Mouse (Mus musculus): ENCODE results near the gene Celf3.

Celf3 gene

DNA sequence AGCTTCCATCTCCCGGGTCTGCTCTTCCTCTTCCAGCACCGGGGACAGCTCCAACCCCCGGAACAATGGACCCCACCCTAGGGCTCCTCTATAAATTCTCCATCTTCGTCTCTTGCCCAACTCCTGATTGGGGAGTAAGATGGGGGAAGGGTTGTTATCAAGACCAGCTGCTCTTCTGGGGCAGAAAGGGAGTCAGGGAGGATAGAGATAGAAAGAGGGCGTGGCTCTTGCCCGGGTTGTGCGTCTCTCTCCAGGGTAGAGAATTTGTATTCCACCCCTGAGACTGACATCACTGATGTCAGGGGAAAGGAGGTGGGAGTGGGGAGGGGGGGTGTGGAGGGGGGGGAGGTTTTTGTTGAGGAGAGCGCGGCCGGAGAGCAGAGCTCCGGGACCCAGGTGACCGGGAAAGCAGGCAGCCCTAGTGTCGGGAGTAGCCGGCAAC is at the start of gene Celf3:
Gene Celf3 (plus strand): TSS at position 315 of the 442 bp plus-strand sequence.
- peak; percentile 91 for DNase-seq

DNA sequence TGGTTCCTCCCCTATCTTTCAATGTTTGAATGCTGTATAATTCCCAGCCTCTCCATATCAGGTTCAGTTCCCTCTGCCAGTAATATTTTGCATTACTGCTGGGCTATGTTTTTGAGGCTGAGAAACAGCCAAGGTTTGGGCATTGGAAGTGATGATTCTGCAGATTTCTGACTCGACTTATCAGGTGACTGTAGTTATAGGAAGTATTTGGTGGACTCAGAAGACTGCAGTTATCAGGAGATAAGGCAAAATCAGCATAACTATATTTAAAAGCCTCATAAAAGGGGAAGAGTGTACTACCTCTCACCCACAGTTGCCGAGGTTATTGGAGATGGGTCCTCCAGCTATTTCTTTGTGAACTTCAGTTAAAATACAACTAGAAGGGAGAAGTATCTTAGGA is 47.1 kb upstream of the Celf3 start:
- no peak for DNase-seq

GRCm38 (mm10) chr3:94434305-94434704 is 43.8 kb upstream of the Celf3 start:
- DNase-seq = no peak

DNA sequence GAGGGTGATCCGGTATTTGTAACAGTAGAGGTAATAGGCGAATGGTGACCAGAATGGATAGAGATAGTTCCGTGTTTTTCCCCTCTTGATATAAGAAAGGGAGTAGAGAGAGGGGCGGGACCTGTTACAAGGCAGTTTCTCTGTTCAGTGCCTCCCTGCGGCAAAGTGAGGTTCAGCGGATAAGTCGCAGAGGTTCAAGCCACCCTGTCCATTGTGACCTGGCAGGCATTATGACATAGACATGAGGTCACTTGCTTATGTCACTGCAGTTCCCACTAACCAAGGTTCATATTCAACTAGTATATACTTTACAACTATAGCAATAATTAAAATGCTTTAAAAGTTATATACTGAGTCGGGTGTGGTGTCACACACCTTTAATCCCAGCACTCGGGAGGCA is 41.7 kb upstream of the Celf3 start:
- no peak for DNase-seq

DNA sequence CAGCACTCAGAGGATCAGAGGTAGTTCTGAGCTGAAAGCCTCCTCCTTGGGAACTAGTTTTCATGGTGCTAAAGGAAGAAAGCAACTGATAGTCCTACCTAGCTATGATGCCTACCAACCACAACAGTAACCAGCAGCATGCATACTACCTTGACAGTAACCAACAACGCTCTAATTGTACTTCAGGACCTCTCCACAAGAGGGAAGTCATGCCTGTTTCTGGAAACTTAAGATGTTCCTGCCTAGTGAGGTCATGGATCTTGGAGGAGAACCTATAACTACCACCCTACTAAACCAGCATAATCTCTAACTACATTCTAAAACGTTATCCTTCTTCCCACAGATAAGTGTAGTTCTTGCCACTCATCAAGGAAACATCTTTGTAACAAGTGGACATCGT is 36.9 kb upstream of the Celf3 start:
- no peak for DNase-seq

DNA sequence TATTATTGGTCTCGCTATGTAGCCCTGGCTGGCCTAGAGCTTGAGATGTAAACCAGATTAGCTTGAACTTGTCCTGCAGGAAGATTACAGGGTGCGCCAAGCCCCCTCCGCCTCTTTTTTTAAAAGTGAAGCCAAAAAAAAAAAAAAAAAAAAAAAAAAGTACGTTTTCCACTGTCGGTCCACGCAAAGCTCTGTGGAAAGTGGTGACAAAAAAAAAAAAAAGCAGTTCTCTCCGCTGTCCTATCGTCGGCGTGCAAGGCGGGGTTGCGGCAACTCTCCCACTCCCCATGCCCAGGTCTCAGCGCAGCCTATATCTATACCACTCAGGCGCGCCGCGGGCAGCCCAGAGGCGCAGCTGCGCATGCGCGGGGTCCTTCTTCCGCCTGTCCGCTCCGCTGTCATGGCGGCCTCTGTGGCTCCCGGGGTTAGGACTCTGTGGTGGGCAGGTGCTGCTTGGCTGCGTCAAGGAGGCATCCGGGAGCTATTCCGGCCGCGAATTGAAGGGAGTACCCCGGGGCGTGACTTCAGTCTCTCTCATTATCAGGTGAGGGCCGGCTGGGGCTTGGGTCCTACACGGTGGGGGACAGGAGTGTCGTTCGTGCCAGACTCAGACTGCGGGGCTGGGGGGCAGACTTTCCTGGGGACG is 35.0 kb upstream of the Celf3 start, which contains the start of gene Mrpl9:
Gene Mrpl9 (plus strand): TSS at position 368 of the 646 bp plus-strand sequence.
- DNase-seq = peak; percentile 93

DNA sequence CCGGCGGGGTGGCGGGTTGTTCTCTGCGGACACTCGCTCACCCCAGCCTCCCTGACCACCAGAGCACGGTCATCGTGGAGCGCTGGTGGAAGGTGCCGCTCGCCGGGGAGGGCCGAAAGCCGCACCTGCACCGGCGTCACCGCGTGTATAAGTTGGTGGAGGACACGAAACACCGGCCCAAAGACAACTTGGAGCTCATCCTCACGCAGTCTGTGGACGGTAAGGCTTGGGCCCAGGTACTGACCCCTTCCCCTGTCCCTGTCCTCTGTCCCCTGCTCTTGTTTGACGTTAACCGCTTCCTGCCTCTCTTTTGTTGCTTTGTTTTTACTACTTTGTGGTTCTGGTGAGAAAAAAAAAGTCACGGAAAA is 34.5 kb upstream of the Celf3 start, which contains the start of gene Oaz3:
Gene Oaz3 (minus strand): TSS at position 319 of the 368 bp plus-strand sequence.
- DNase-seq = no peak

- DNase-seq = no peak
These were observed 28.7 kb upstream of the Celf3 start for GRCm38 (mm10) chr3:94449377-94449776.

DNA sequence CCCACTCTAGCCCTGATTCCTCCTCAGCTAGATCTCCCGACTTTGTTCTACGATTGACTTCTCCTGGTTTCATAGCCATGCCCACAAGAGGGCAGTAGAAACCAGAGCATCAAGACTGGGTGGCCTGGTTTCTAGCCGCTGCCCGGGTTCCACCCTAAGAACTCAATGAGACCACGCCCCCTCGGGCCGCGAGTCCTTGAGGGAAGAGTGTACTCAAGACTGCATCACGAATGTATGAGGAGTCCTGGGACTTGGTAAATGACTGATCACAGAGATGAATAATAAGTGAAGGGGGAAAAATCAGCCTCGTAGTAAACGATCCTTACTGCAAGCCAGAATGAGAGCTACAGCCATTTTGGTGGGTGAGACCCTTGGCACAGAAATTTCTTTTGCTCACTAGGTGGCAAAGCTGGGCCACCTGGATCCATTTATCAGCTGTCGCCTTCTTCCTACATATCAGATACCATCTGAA is 21.5 kb upstream of the Celf3 start:
- peak; percentile 87 for DNase-seq

DNA sequence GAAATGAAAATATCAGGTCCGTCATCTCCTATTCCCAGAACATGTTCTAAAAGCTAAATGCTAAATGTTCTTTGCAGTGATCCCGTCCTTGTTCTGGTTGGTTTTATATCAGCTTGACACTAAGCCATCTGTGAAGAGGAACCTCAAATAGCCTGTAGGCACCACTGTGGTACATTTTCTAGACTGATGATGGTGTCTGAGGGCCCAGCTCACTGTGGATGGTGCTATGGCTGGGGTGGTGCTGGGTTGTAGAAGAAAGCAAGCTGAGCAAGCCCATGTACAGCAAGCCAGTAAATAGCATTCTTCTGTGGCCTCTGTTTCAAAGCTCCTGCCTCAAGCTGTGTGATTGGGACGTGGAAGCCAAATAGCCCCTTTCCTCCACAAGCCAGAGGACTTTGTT is 21.0 kb upstream of the Celf3 start:
- no peak for DNase-seq

DNA sequence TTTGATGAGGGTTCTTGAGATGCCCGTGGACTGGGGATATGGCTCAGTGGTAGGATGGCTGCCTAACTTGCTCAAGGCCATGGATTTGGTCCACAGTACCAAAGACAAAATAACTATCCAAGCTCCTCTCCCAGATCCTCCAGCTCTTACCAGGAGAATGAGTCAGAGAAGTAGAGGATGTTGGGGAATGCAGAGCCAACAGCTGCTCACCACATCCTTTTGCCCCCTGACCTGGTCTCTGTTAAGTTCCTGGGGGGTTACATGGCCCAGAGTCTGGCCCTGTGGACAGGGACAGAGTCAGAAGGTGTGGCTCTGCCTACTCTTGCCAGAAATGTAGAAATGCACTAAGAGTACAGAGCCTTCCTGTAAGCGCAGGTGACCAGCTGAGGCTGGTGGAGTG is 18.3 kb upstream of the Celf3 start:
- DNase-seq = no peak

DNA sequence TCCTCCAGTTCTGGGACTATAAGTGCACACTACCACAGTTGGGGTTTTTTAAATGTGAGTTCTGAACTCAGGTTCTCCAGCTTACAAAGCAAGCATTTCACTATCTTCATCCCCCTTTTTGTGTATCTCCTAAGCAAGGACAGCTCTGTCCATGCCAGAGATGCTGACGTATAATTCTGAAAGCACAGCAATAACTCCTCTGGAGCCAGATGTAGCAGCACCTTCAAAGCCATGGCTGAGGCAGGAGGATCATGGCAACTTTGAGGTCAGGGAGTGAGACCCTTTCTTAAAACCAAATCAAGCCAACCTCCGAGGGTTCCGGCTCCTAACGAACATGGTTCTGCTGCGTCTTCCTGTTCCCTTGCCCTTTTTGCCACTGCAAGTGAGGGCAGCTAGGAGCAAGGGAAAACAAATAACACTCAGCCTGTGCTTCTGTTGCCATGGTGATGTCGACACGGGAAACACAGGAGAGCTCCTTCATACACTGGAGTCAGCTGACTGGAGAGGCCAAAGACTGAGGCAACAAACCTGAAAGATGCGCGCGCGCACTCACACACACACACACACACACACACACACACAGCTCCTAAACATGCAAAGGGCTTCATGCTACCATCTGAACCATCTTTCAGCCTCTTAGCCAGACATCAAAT is 14.0 kb upstream of the Celf3 start:
- DNase-seq = no peak

DNA sequence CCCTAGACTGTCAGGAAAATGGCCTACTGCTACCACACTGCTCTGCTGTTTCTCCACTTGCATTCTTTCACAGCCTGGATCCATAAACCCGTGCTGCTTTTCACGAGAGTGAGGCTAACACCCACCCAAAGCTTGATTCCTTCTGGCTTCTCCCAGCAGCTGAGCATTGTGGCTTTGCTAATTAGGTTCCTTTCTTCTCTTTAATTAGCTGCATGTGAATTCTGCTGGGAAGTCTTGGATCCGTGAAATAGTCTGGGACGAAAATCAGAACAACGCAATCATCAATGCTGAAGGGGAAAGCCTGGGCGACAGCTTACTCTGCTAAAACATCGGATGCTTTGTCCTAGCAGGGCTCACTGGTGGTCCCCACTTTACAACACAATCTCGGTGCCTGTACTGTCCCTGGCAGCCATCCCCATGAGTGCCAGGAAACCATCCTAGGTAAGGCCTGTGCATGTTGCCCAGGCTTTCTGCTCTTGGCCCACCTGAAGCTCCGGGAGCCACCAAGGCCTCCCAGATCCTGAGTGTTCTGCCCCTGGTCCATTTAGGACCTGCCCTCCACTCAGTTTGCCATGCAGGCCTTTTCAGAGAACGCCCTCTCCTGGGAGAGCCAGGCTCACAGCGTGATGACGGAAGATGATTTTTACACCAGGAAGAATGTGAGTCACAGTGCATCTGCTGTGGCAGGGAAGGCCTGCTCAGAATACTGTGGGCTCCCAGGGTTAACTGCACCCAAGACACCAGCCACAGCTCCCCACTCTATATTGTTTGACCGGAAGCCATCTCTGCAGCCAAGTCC is 12.3 kb upstream of the Celf3 start:
- DNase-seq = no peak

- no peak for DNase-seq
These were observed 9.2 kb upstream of the Celf3 start for GRCm38 (mm10) chr3:94468931-94469330.

- DNase-seq = no peak
These were observed 5.5 kb upstream of the Celf3 start for GRCm38 (mm10) chr3:94472447-94473114.

DNA sequence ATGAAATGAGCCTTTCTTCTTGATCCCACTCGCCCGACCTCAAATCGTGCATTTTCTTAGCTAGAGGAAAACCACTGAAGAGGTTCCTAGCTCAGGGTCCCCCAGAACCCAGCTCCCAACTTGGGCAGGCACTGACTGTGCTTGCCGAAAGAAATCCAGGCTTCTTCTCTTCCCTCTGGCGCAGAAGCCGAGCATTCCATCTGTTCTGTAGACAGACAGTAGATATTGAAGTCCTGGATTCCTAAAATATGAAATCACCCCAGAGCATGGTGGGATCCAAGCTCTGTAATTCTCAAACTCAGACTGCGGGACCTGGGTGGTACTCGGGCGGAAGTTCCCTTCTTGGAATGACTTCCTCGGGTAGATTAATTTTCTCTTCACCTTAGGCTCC is 5.0 kb upstream of the Celf3 start:
- no peak for DNase-seq

DNA sequence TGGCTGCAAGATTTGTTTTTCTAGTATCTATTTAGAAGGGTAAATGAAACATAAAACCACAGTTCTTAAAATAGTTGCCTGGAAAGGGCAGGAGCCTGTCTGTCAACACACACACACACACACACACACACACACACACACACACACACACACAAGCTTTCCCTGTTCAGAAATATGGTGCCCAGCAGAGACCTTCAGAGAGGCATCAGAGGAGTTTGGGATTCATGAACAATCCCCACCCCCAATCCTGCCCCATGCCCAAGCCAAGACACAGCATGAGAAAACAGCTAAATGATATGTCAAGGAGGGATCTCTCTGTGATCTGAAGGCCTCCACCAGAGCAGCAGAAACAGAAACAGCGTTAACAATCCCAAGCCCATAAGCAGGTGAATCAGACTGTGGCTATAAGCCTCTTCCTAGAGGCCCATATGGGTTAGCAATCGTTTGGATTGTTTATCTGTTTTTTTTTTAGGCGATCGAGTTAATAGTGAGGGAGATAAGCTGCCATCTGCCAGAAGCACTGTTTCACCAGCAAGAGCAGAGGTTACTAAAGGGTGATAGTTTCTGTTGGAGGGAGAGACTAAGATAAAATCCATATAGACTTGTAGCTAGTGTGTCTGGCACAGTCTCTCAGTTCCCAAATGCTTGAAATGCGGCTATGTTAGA is 4.4 kb upstream of the Celf3 start:
- DNase-seq = no peak

DNA sequence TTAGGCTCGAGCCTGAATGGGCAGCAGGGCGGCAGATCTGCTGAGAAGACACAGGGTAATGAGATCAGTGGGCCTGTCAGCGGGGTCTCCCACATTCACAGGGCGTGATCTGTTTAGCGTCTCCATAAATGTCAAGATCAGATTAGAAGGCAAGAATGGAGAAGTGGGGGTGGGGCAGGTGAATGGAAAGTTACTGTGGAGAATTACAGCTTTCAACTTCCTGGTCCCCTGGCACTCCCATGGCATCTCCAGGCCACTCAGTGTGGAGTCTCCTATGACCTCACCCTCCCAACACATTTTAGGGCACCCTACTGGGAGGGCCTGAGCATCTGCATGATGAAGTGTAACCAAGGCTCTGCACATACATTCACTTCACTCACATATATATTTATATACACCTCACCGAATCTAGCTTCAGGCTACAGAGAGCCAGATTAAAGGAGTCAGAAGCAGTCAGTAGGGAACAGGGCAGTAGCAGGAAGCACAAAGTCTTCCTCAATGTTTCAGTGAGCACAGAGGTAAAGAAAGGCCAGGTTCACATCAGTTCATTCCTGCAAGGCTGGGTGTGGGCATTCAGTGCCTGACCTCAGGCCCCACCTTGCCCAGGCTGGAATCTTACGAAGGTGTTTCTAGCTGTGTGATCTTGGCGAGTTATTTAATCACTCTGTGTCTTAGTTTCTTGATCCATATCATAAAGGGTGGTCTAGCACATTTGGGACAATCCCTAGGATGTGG is 1.6 kb upstream of the Celf3 start:
- DNase-seq = peak; percentile 36

DNA sequence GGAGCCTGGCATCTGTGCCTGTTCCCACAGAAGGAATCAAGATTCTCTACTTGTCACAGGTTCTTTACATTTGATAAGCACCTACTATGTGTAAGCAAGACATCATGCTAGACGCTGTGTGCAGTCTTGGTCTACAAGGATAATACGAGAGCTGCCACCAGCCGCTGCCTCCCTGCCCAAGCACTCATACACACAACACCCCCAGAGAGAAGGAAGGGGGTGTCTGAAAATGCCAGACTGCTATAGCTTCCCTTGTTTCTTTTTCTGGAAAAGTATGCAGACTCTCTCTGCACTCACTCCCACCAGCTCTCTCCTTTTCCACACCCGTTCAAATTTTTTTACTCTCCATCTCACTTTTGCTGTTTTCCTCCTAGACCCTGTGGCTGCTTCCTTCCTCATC is 651 bp upstream of the Celf3 start:
- DNase-seq = peak; percentile 56

DNA sequence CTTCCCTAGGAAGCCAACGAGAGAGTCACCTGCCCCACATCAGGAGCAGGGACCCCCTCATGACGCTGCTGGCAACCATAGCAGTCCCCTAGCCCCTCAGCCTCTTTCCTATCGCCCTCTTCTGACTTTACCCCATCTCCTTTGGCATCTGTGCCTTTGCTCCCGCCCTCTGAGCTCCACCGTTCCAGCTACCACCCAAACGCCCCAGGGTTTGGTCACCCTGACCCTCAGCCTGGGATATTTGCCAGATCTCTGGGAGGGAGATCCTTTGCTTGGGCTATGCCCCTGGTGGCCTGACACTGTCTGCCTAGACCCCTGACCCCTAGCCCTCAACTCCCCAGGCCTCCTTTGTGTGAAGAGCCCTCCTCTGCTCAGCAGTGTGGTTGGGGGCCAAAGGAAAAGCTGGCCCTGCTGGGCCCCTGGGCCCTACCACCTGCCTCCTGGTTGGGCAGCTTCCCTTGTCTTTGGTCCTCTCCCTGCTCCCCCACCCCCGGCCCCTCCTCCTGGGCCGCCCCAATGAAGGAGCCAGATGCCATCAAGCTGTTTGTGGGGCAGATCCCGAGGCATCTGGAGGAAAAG is 585 bp downstream of the Celf3 start:
- peak; percentile 63 for DNase-seq

DNA sequence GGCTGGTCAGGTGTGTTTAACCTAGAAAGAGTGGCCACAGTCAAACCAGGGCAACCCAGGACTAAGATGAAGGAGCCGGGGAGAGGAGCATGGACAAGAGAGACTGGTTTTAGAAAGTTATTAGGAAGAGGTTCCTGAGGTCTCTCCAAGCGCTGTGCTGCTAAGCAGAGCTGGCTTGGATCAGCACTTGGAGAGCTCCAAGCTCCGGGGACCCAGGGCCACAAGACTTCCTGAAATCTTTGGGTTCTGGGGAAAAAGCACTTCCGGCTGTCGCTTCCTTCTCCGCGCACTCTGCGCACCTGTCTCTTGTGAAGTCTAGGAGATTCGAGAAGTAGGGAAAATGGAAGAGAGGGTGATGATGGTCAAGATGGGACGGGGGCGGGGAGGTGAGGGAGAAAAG is 1.5 kb downstream of the Celf3 start:
- DNase-seq = no peak
